Mouse (Mus musculus) 416B (cell line): ENCODE measurements around the gene Hoxa10.
A peak's percentile ranks its signal among the peaks of the same experiment; 100 is the strongest.

Experiments used
- DNase-seq: peaks from one replicate; pipeline ENCODE4 v3.0.0; 2011; ENCODE audit warnings: low read depth

Gene Hoxa10

GRCm38 (mm10) chr6:52240389-52241000 is at the start of gene Hoxa10:
Hoxa10 (minus strand) TSS chr6:52240854.
- peak; percentile 26 for DNase-seq

GRCm38 (mm10) chr6:52290186-52290585 is 49.5 kb upstream of the Hoxa10 start:
- DNase-seq = no peak

GRCm38 (mm10) chr6:52283896-52284295 is 43.2 kb upstream of the Hoxa10 start:
- DNase-seq = no peak

- DNase-seq = no peak
Measured at GRCm38 (mm10) chr6:52281084-52281483, 40.4 kb upstream of the Hoxa10 start.

- DNase-seq = no peak
Measured at GRCm38 (mm10) chr6:52276920-52277319, 36.3 kb upstream of the Hoxa10 start.

GRCm38 (mm10) chr6:52276382-52276781 is 35.7 kb upstream of the Hoxa10 start:
- DNase-seq = no peak

GRCm38 (mm10) chr6:52275563-52276280 is 35.1 kb upstream of the Hoxa10 start:
- no peak for DNase-seq

GRCm38 (mm10) chr6:52274576-52274975 is 33.9 kb upstream of the Hoxa10 start:
- DNase-seq = no peak

GRCm38 (mm10) chr6:52273656-52274280 is 33.1 kb upstream of the Hoxa10 start:
- DNase-seq = no peak

- DNase-seq = no peak
Measured at GRCm38 (mm10) chr6:52272766-52273655, 32.4 kb upstream of the Hoxa10 start.

- peak; percentile 42 for DNase-seq
Measured at GRCm38 (mm10) chr6:52270494-52271480, 30.1 kb upstream of the Hoxa10 start.

GRCm38 (mm10) chr6:52268756-52269155 is 28.1 kb upstream of the Hoxa10 start:
- DNase-seq = no peak

- DNase-seq = no peak
Measured at GRCm38 (mm10) chr6:52268341-52268740, 27.7 kb upstream of the Hoxa10 start.

- DNase-seq = no peak
Measured at GRCm38 (mm10) chr6:52267691-52268090, 27.0 kb upstream of the Hoxa10 start.

- no peak for DNase-seq
Measured at GRCm38 (mm10) chr6:52267221-52267620, 26.6 kb upstream of the Hoxa10 start.

- DNase-seq = no peak
Measured at GRCm38 (mm10) chr6:52266666-52266985, 26.0 kb upstream of the Hoxa10 start.

GRCm38 (mm10) chr6:52265913-52266665 is 25.4 kb upstream of the Hoxa10 start:
- no peak for DNase-seq

GRCm38 (mm10) chr6:52265306-52265912 is 24.8 kb upstream of the Hoxa10 start:
- DNase-seq = no peak

- no peak for DNase-seq
Measured at GRCm38 (mm10) chr6:52264106-52264790, 23.6 kb upstream of the Hoxa10 start.

GRCm38 (mm10) chr6:52263321-52263585 is 22.6 kb upstream of the Hoxa10 start:
- DNase-seq = no peak
